Mouse (Mus musculus): ENCODE measurements around the gene Ctnnbip1.
"Not testable (repeated sequence)": the region's sequence is repeated elsewhere in the genome, so short reads cannot be mapped to it uniquely, and the experiment has no call there.

Ctnnbip1 gene

DNA sequence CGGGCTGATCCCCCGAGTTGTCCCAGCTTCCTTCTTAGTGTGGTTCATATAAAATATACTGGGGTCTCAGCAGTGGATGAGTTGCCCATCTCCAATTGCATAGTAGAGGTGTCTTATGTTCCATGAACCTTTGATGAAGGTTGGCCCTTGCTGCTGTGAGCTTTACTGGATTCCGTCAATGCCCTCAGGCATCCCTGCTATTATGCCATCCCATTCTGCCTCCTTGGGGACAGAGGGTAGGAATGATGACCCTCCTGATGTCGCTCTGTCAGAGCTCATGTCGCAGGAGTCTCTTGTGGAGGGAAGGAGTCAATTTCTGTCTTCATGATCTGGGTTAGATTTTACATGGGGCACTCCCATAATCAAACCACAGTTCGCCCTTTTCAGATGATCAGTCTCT lies 95.5 kb downstream of the Ctnnbip1 start:
- DNase-seq (ENCODE audit: extremely low read depth, insufficient read length, low spot score): not testable (repeated sequence)

DNA sequence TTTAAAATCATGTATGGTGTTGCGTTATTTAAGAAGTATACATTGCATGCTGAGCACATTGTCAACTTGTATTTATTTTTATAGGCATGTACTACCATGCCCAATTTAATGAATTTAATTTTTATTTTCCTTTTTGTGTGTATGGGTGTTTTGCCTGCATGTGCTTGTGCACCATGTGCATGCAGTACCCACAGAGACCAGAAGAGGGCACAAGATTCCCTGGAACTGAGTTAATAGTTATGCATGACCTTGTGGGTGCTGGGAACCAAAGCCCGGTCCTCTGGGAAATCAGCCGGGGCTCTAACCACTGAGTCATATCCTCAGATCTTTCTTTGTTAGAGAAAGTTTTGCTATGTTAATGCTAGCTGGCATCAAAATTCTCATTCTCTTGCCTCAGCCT lies 96.8 kb downstream of the Ctnnbip1 start:
- no peak for DNase-seq (ENCODE audit: extremely low read depth, insufficient read length, low spot score)
